Mouse (Mus musculus) ES-E14 (cell line): ENCODE results near the gene Rgma. TPM values are rescaled to one million over a fixed set of nuclear protein-coding genes. Genes with fewer than 3 reads are reported as not detected.

ENCODE experiments used
- DNase-seq: peaks from one replicate; pipeline ENCODE4 v3.0.0-alpha.2; 2013; ENCODE audit warnings: low read depth, low spot score
- H3K27ac ChIP-seq: 2 replicates; pipeline ENCODE4 v1.5.1; 2012; ENCODE audit warnings: low read depth, mild to moderate bottlenecking, low read length, moderate library complexity, mixed read lengths; ENCODE audit not compliant: poor library complexity, insufficient read depth, severe bottlenecking
- H3K36me3 ChIP-seq: 2 replicates; pipeline ENCODE4 v1.6.1; 2012; ENCODE audit warnings: mild to moderate bottlenecking, low read length, moderate library complexity, mixed read lengths; ENCODE audit not compliant: control insufficient read depth, poor library complexity, insufficient read depth, severe bottlenecking
- H3K4me1 ChIP-seq, 2 experiments: fragments of 150-350 bp in 1 of 2; sonication (generic) in 1 of 2; 2 replicates each; pipeline ENCODE4 v1.6.1; 2012; ENCODE audit warnings: low read length in 2 of 2, mild to moderate bottlenecking in 1 of 2, mixed read lengths in 1 of 2; ENCODE audit not compliant: control insufficient read depth in 2 of 2, insufficient read depth in 2 of 2, poor library complexity in 1 of 2
- H3K4me3 ChIP-seq, 2 experiments: fragments of 150-350 bp in 1 of 2; sonication (generic) in 1 of 2; 2 replicates each; pipeline ENCODE4 v1.5.1; 2012; ENCODE audit warnings: low read length in 2 of 2, low read depth in 1 of 2, mild to moderate bottlenecking in 1 of 2, mixed read lengths in 1 of 2; ENCODE audit not compliant: insufficient read depth in 1 of 2, poor library complexity in 1 of 2, severe bottlenecking in 1 of 2
- H3K9ac ChIP-seq: 2 replicates; pipeline ENCODE4 v1.6.1; 2012; ENCODE audit warnings: low read depth, mild to moderate bottlenecking, low read length, mixed read lengths; ENCODE audit not compliant: poor library complexity, insufficient read depth, severe bottlenecking
- H3K9me3 ChIP-seq: fragments of 150-350 bp; sonication (generic); 2 replicates; pipeline ENCODE4 v1.6.1; 2012; ENCODE audit warnings: low read depth, mild to moderate bottlenecking, low read length; ENCODE audit not compliant: control insufficient read depth, insufficient read depth
- CHD2 ChIP-seq: IDR thresholded peaks from 2 replicates; pipeline ENCODE4 v1.6.1; 2014; ENCODE audit warnings: mild to moderate bottlenecking, low read depth, low read length, inconsistent platforms
- HCFC1 ChIP-seq: IDR thresholded peaks from 2 replicates; pipeline ENCODE4 v1.6.1; 2012; ENCODE audit warnings: low read length, inconsistent platforms, borderline replicate concordance; ENCODE audit not compliant: insufficient read depth
- MAFK ChIP-seq: IDR thresholded peaks from 2 replicates; pipeline ENCODE4 v1.6.1; 2014; ENCODE audit warnings: mild to moderate bottlenecking, low read depth, low read length, inconsistent platforms; ENCODE audit not compliant: insufficient read depth
- ZC3H11A ChIP-seq: IDR thresholded peaks from 2 replicates; pipeline ENCODE4 v1.6.1; 2012; ENCODE audit warnings: low read depth, mild to moderate bottlenecking, inconsistent platforms, low read length, borderline replicate concordance
- ZNF384 ChIP-seq: IDR thresholded peaks from 2 replicates; pipeline ENCODE4 v1.6.1; 2012; ENCODE audit warnings: low read depth, low read length, inconsistent platforms
- in situ Hi-C, 2 experiments: fragments of 600-800 bp; cut with MboI; formaldehyde crosslinking; loops; one replicate each; pipeline ENCODE4 v1.15.1; 2025; ENCODE audit warnings: low sequenced_read_pairs in 2 of 2, inconsistent platforms in 1 of 2; ENCODE audit not compliant: unreplicated experiment in 2 of 2
- total RNA-seq: library from RNA; depleted of rRNA; stranded (reverse); fragments of 300-350 nt; gene quantifications from 2 replicates; pipeline ENCODE4 v1.2.3, GENCODE M21; 2012

The Rgma gene
- total RNA-seq, 1 experiment = 3.7 TPM

- H3K36me3 ChIP-seq = peaks cover 55% of the 10 kb centered on the region
- TF ChIP-seq ZC3H11A = no peak
- in situ Hi-C loops = no loop called here
- no peaks in the 10 kb centered on the region for H3K4me1 ChIP-seq
- no peak overlapping the region for H3K27ac ChIP-seq
- H3K9me3 ChIP-seq = no peaks in the 10 kb centered on the region
- H3K4me3 ChIP-seq = no peak overlapping the region
- no peak overlapping the region for H3K9ac ChIP-seq
- no peak for DNase-seq
Observed at GRCm38 (mm10) chr7:73442246-73442645, 66.9 kb downstream of the Rgma start.

- in situ Hi-C loops = no loop called here
Observed at GRCm38 (mm10) chr7:73451594-73451993, 76.3 kb downstream of the Rgma start.

GRCm38 (mm10) chr7:73452187-73452808 lies 77.0 kb downstream of the Rgma start:
- in situ Hi-C loops = no loop called here
- Histone ChIP-seq H3K36me3 (peaks cover 50% of the 10 kb centered on the region), H3K4me3 (no peak overlapping the region), H3K9ac (no peak overlapping the region), H3K9me3 (no peaks in the 10 kb centered on the region), H3K27ac (no peak overlapping the region), H3K4me1 (no peaks in the 10 kb centered on the region)
- no peak for TF ChIP-seq HCFC1
- TF ChIP-seq ZNF384 = no peak
- TF ChIP-seq CHD2 = no peak
- TF ChIP-seq ZC3H11A = no peak
- TF ChIP-seq MAFK = no peak
- no peak for DNase-seq

More at GRCm38 (mm10) chr7:73451594-73451993, 76.3 kb downstream of the Rgma start:
- H3K4me1 ChIP-seq = no peaks in the 10 kb centered on the region
- H3K36me3 ChIP-seq = peaks cover 53% of the 10 kb centered on the region
- no peak overlapping the region for H3K27ac ChIP-seq
- no peak overlapping the region for H3K4me3 ChIP-seq
- no peaks in the 10 kb centered on the region for H3K9me3 ChIP-seq
- no peak for DNase-seq
- TF ChIP-seq ZNF384 (no peak), HCFC1 (no peak), CHD2 (no peak), ZC3H11A (no peak), MAFK (no peak)
- H3K9ac ChIP-seq = no peak overlapping the region

GRCm38 (mm10) chr7:73454113-73454512 lies 78.8 kb downstream of the Rgma start:
- no peak for DNase-seq
- Histone ChIP-seq H3K4me3 (no peak overlapping the region), H3K27ac (no peak overlapping the region), H3K9ac (no peak overlapping the region), H3K36me3 (peaks cover 47% of the 10 kb centered on the region), H3K4me1 (no peaks in the 10 kb centered on the region), H3K9me3 (no peaks in the 10 kb centered on the region)
- in situ Hi-C loops = no loop called here
- TF ChIP-seq MAFK = no peak

- Histone ChIP-seq H3K9ac (no peak overlapping the region), H3K36me3 (peaks cover 47% of the 10 kb centered on the region), H3K27ac (no peak overlapping the region), H3K4me1 (no peaks in the 10 kb centered on the region), H3K9me3 (no peaks in the 10 kb centered on the region), H3K4me3 (no peak overlapping the region)
- in situ Hi-C loops = no loop called here
- TF ChIP-seq HCFC1 (no peak), CHD2 (no peak), ZNF384 (no peak), ZC3H11A (no peak), MAFK (no peak)
- no peak for DNase-seq
Observed at GRCm38 (mm10) chr7:73463546-73463945, 88.2 kb downstream of the Rgma start.
